Mouse (Mus musculus): ENCODE measurements around the gene Vwa3a. TPM values are rescaled to one million over a fixed set of nuclear protein-coding genes. Genes with fewer than 3 reads are reported as not detected.
A peak's percentile ranks its signal among the peaks of the same experiment; 100 is the strongest.

Vwa3a gene
- polyA plus RNA-seq, 1 experiment from 2014 or later = 0.21 TPM

DNA sequence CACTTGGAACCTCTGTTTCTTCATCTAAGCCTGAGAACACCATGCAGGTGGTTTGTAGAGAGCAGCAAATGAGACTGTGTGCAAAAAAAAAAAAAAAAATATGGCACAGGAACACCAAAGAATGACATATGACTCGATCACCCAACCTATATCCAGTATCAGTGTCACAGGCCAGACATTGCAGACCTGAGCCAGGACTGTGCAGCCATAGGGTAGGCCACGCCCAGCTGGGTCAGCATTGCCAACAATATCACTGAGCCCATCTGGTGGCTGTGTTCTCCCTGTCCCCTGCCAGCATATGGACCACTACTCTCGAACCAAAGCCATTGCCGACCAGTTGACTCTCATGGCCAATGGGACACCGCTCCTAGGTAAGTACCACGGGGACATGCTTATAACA, 78.4 kb downstream of the Vwa3a start:
- Histone ChIP-seq H3K4me2 (replicated peaks; ENCODE audit: low read depth) (no peak overlapping the region), H3K9ac (ENCODE audit: low read length) (no peak overlapping the region), H3K4me3 (ENCODE audit: low read depth, low read length) (no peak overlapping the region), H3K4me1 (replicated peaks; ENCODE audit: control insufficient read depth, insufficient read depth) (no peaks in the 10 kb centered on the region), H3K36me3 (ENCODE audit: control insufficient read depth, insufficient read depth, low read length) (no peaks in the 10 kb centered on the region), H3K27ac (replicated peaks) (no peak overlapping the region), H3K27me3 (ENCODE audit: control insufficient read depth, insufficient read depth, low read length) (no peaks in the 10 kb centered on the region), H3K9me3 (ENCODE audit: control insufficient read depth, low read length) (no peaks in the 10 kb centered on the region)
- ATAC-seq (ENCODE audit: low FRiP score, low TSS enrichment) (no peak), DNase-seq (ENCODE audit: low spot score) (no peak)
- 87% methylated on average over 6 of the region's 6 CpGs for WGBS
- TF ChIP-seq EP300 (optimal IDR thresholded peaks at IDR 0.05) = no peak
- no peak for TF ChIP-seq CTCF (IDR thresholded peaks at IDR 0.05; ENCODE audit: low read depth)

DNA sequence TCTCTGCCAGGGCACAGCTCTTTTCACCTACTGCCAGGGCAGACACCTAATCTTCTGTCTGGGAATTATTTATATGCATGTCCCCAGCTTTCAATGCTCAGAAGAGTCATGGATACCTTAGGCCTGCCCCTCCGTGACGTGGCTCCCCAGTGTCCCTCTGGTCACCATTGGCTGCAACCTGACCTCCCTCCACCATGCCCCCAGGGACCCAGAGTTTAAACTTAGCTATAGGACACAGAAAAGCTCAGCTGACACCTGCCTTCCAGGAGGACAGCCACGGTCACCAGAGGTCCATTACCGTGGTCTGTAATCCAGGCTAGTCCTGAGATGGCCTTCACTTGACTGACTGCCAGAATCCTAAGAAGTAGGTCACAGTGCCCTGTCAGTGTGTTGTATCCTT, 80.3 kb downstream of the Vwa3a start:
- Histone ChIP-seq H3K4me1 (replicated peaks; ENCODE audit: control insufficient read depth, insufficient read depth) (no peaks in the 10 kb centered on the region), H3K4me3 (ENCODE audit: low read depth, low read length) (no peak overlapping the region), H3K9ac (ENCODE audit: low read length) (no peak overlapping the region), H3K9me3 (ENCODE audit: control insufficient read depth, low read length) (no peaks in the 10 kb centered on the region), H3K4me2 (replicated peaks; ENCODE audit: low read depth) (no peak overlapping the region), H3K36me3 (ENCODE audit: control insufficient read depth, insufficient read depth, low read length) (no peaks in the 10 kb centered on the region), H3K27me3 (ENCODE audit: control insufficient read depth, insufficient read depth, low read length) (no peaks in the 10 kb centered on the region), H3K27ac (replicated peaks) (no peak overlapping the region)
- TF ChIP-seq EP300 (optimal IDR thresholded peaks at IDR 0.05) (no peak), CTCF (IDR thresholded peaks at IDR 0.05; ENCODE audit: low read depth) (no peak)
- DNase-seq (ENCODE audit: low spot score) = no peak
- ATAC-seq (ENCODE audit: low FRiP score, low TSS enrichment) = no peak
- 90% methylated on average over 4 of the region's 4 CpGs for WGBS

DNA sequence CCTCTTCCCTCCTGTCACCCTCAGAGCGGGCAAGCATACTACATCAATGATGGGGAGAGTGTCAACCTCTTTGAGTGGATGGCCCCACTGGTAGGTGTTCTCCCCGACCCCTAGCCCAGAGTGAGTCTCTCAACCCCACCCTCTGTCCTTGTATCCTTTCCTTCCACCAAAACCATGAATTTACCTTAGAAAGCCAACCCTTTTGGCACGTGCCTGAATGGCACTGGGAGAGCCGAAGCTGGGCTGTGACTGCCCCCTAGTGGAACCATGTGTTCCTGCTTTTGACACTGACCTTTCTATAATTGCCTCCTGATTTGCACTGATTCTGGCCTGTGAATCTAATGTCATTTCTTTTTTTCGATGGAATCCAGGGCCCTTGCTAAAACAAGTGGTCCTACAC, 84.1 kb downstream of the Vwa3a start:
- peak; percentile 33 for ATAC-seq (ENCODE audit: low FRiP score, low TSS enrichment)
- no peaks in the 10 kb centered on the region for H3K36me3 ChIP-seq (ENCODE audit: control insufficient read depth, insufficient read depth, low read length)
- DNase-seq (ENCODE audit: low spot score) = peak; percentile 69

DNA sequence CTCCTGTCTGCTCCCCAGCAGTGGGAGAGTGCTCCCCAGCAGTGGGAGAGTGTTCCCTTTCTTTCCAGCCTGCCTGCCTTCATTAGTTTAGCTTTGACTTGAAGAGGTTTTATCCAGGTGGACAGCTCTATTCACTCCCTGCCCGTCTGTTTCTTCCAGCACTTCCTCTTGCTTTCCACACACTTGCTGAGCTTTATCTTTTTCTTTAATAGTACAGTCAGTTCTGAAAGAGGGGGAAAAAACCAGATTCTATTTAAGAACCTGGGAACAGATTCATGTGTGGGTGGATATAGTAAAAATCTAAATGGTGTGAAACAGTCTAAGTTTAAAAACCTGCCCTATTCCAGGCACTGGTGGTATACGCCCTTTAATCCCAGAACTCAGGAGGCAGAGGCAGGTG, 86.0 kb downstream of the Vwa3a start:
- H3K9me3 ChIP-seq (ENCODE audit: control insufficient read depth, low read length) = no peaks in the 10 kb centered on the region
- no peaks in the 10 kb centered on the region for H3K4me1 ChIP-seq (replicated peaks; ENCODE audit: control insufficient read depth, insufficient read depth)
- no peak overlapping the region for H3K9ac ChIP-seq (ENCODE audit: low read length)
- no peak overlapping the region for H3K27ac ChIP-seq (replicated peaks)
- ATAC-seq (ENCODE audit: low FRiP score, low TSS enrichment) = no peak
- no peak overlapping the region for H3K4me2 ChIP-seq (replicated peaks; ENCODE audit: low read depth)
- no peaks in the 10 kb centered on the region for H3K36me3 ChIP-seq (ENCODE audit: control insufficient read depth, insufficient read depth, low read length)
- DNase-seq (ENCODE audit: low spot score) = no peak
- no peak overlapping the region for H3K4me3 ChIP-seq (ENCODE audit: low read depth, low read length)
- no peak for TF ChIP-seq CTCF (IDR thresholded peaks at IDR 0.05; ENCODE audit: low read depth)
- H3K27me3 ChIP-seq (ENCODE audit: control insufficient read depth, insufficient read depth, low read length) = no peaks in the 10 kb centered on the region
- WGBS = 60% methylated on average over 2 of the region's 2 CpGs

More for the DNA sequence above, 84.1 kb downstream of the Vwa3a start:
- no peak for TF ChIP-seq EP300 (optimal IDR thresholded peaks at IDR 0.05)
- peak; percentile 95 for TF ChIP-seq CTCF (IDR thresholded peaks at IDR 0.05; ENCODE audit: low read depth)
- no peaks in the 10 kb centered on the region for H3K4me1 ChIP-seq (replicated peaks; ENCODE audit: control insufficient read depth, insufficient read depth)
- WGBS = 26% methylated on average over 5 of the region's 5 CpGs
- H3K27ac ChIP-seq (replicated peaks) = no peak overlapping the region
- H3K9ac ChIP-seq (ENCODE audit: low read length) = no peak overlapping the region
- no peak overlapping the region for H3K4me3 ChIP-seq (ENCODE audit: low read depth, low read length)
- H3K27me3 ChIP-seq (ENCODE audit: control insufficient read depth, insufficient read depth, low read length) = no peaks in the 10 kb centered on the region
- no peaks in the 10 kb centered on the region for H3K9me3 ChIP-seq (ENCODE audit: control insufficient read depth, low read length)
- no peak overlapping the region for H3K4me2 ChIP-seq (replicated peaks; ENCODE audit: low read depth)

GRCm38 (mm10) chr7:120826408-120826807, 87.3 kb downstream of the Vwa3a start:
- Histone ChIP-seq H3K9me3 (ENCODE audit: control insufficient read depth, low read length) (no peaks in the 10 kb centered on the region), H3K9ac (ENCODE audit: low read length) (no peak overlapping the region), H3K4me1 (replicated peaks; ENCODE audit: control insufficient read depth, insufficient read depth) (no peaks in the 10 kb centered on the region), H3K4me2 (replicated peaks; ENCODE audit: low read depth) (no peak overlapping the region), H3K4me3 (ENCODE audit: low read depth, low read length) (no peak overlapping the region), H3K36me3 (ENCODE audit: control insufficient read depth, insufficient read depth, low read length) (no peaks in the 10 kb centered on the region), H3K27ac (replicated peaks) (no peak overlapping the region), H3K27me3 (ENCODE audit: control insufficient read depth, insufficient read depth, low read length) (no peaks in the 10 kb centered on the region)
- TF ChIP-seq EP300 (optimal IDR thresholded peaks at IDR 0.05) (no peak), CTCF (IDR thresholded peaks at IDR 0.05; ENCODE audit: low read depth) (peak; percentile 84)
- DNase-seq (ENCODE audit: low spot score) (peak; percentile 65), ATAC-seq (ENCODE audit: low FRiP score, low TSS enrichment) (no peak)
- 21% methylated on average over 3 of the region's 3 CpGs for WGBS

DNA sequence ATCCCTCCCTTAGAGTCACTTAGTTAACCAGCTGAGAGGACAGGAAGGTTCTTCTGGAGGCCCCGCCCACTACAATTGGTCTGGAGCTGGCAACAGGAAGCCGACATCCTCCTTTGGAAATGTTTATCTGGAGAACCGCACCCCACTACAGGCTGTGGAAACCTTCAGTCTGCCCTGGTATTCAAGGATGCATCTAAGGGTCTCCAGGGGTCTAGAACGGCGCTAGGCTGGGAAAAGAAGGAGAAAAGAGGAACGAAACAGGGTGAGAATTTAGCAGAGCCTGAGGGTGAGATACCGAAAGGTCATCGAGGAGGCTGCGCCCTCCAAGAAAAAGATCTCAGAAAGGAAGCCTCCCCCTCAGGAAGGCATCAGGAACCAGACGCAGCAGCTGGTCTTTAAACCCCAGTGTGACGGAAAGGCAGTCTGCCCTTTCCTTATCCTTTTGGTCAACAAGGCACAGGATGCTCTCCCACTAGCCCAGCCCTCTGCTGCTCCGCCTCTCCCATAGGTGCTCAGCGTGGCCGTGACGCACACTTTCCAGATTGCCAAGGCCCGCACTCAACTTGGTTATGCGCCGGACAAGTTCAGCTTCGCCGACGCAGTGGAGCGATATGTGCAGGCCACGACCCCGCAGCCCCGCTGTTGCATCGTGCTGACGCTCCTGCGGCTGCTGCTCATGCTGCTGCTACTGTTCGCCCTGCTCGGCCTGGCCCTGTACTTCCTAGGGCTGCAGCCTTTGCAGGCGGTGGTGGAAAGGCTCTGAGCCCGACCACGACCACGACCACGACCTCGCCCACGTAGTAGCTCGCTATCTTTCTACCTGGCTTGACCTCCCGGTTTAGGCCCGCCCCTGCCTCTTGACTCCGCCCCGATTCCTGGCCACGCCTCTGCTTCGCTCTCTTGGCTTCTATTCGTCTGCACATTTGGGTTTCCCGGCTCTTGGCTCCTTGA, 91.6 kb downstream of the Vwa3a start:
- under 1% methylated on average over 46 of the region's 46 CpGs for WGBS
- Histone ChIP-seq H3K4me3 (ENCODE audit: low read depth, low read length) (peak overlapping the region; percentile 69), H3K27me3 (ENCODE audit: control insufficient read depth, insufficient read depth, low read length) (no peaks in the 10 kb centered on the region), H3K9me3 (ENCODE audit: control insufficient read depth, low read length) (no peaks in the 10 kb centered on the region), H3K9ac (ENCODE audit: low read length) (peak overlapping the region; percentile 78), H3K27ac (replicated peaks) (peak overlapping the region; percentile 89), H3K4me1 (replicated peaks; ENCODE audit: control insufficient read depth, insufficient read depth) (no peaks in the 10 kb centered on the region), H3K36me3 (ENCODE audit: control insufficient read depth, insufficient read depth, low read length) (no peaks in the 10 kb centered on the region), H3K4me2 (replicated peaks; ENCODE audit: low read depth) (peak overlapping the region; percentile 95)
- peak; percentile 79 for DNase-seq (ENCODE audit: low spot score)
- TF ChIP-seq EP300 (optimal IDR thresholded peaks at IDR 0.05) = no peak
- no peak for TF ChIP-seq CTCF (IDR thresholded peaks at IDR 0.05; ENCODE audit: low read depth)
- ATAC-seq (ENCODE audit: low FRiP score, low TSS enrichment) = peak; percentile 79

Data from stomach, postnatal 0 days (tissue).